Mouse (Mus musculus): ENCODE measurements around the gene Ganab.
"Not testable (repeated sequence)": the region's sequence is repeated elsewhere in the genome, so short reads cannot be mapped to it uniquely, and the experiment has no call there.

The Ganab gene

GRCm38 (mm10) chr19:8897865-8898495 lies at the start of gene Ganab:
Gene Ganab, plus strand, starts transcription at chr19:8898071.
- in situ Hi-C loops (cut with MboI; ENCODE audit: low sequenced_read_pairs), result no loop called here

GRCm38 (mm10) chr19:8848356-8848755 lies 49.5 kb upstream of the Ganab start:
- in situ Hi-C loops (cut with MboI; ENCODE audit: low sequenced_read_pairs), result loop anchor here (10.0 kb wide), 1 partner anchor 266 kb away; no protein-coding TSS in a partner anchor

- in situ Hi-C loops (cut with MboI; ENCODE audit: low sequenced_read_pairs), result no loop called here
Observed at GRCm38 (mm10) chr19:8850402-8850901, 47.4 kb upstream of the Ganab start, which contains the start of gene Lrrn4cl. Gene Lrrn4cl, plus strand, starts transcription at chr19:8850768.

GRCm38 (mm10) chr19:8851639-8852038 lies 46.2 kb upstream of the Ganab start:
- in situ Hi-C loops (cut with MboI; ENCODE audit: low sequenced_read_pairs), result no loop called here

GRCm38 (mm10) chr19:8852236-8852928 lies 45.5 kb upstream of the Ganab start:
- in situ Hi-C loops (cut with MboI; ENCODE audit: low sequenced_read_pairs), result no loop called here

DNA sequence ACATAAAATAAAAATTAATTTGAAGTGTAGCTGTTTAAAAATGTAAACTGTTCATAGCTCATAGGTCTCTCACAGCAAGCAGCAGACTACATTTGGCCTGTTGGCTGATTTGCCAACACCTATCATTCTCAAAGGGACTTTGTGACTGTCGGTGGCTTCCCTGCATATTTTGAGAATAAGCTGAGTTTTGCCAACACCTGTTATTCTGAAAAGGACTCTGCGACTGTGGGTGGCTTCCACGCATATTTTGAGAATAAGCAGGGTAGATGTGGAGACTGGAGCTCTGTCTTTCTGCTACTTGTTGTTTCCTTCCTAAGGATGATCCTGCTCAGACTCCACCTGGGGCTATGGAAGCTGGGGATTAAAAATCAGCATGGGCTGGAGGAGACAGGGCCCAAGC lies 44.8 kb upstream of the Ganab start:
- in situ Hi-C loops (cut with MboI; ENCODE audit: low sequenced_read_pairs), result no loop called here

DNA sequence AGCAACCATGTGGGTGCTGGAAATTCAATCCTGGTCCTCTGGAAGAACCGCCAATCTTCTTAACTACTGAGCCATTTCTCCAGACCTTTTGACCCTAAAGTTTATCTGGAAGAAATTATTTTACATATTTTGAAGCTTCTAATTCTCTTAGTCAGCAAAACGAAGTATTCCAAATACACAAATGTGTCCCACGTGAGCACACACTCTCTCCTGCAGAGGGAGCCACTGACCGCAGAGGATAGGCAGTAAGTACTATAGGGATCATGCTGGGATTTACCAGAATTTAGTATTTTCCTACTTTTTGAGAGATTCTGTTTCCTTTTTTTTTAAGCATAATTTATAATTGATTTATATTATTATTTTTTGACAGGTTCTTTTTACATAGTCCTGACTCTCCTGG lies 40.2 kb upstream of the Ganab start:
- in situ Hi-C loops (cut with MboI; ENCODE audit: low sequenced_read_pairs), result no loop called here

DNA sequence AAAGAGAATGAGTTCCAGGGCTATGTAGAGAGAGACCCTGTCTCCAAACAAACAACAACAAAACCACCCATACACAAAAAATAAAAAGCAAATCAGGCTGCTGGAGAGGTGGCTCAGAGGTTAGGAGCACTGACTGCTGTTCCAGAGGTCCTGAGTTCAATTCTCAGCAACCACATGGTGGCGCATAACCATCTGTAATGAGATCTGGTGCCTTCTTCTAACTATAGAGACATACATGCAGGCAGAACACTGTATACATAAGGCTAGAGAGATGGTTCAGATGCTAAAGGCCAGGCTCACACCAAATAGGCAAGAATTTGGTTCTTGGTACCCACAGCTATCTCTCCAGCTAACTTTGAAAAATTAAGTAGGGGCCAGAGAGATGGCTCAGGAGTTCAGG lies 38.9 kb upstream of the Ganab start:
- in situ Hi-C loops (cut with MboI; ENCODE audit: low sequenced_read_pairs), result no loop called here

- in situ Hi-C loops (cut with MboI; ENCODE audit: low sequenced_read_pairs), result no loop called here
Observed at GRCm38 (mm10) chr19:8864265-8864664, 33.6 kb upstream of the Ganab start.

DNA sequence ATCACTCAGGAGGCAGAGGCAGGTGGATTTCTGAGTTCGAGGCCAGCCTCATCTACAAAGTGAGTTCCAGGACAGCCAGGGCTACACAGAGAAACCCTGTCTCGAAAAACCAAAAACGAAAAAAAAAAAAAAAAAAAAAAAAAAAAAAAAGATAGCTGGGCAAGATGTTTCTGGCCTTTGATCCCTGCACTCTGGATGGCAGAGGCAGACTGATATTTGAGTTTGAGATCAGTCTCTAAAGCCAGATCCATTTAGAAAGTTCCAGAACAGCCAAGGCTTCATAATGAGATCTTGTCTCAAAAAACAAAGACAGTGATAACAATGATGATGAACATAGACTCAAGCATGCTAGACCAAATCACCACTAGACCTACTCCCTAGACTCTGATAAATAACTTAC lies 27.5 kb upstream of the Ganab start:
- in situ Hi-C loops (cut with MboI; ENCODE audit: low sequenced_read_pairs), result not testable (repeated sequence)

DNA sequence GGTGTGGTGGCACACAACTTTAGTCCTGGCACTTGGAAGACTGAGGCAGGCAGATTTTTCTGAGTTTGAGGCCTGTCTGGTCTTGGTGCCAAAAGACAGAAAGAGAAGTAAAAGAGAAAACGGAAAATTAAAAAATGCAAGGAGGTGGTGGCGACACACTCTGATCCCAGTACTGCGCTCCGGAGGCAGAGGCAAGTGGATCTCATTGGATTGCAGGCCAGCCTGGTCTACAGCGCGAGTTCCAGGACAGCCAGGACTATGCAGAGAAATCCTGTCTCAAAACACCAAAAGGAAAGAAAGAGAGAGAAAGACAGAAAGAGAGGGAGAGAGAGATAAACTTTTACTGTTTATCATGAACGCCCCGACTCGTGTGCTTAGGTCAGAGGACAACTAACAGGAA lies 27.0 kb upstream of the Ganab start:
- in situ Hi-C loops (cut with MboI; ENCODE audit: low sequenced_read_pairs), result no loop called here

DNA sequence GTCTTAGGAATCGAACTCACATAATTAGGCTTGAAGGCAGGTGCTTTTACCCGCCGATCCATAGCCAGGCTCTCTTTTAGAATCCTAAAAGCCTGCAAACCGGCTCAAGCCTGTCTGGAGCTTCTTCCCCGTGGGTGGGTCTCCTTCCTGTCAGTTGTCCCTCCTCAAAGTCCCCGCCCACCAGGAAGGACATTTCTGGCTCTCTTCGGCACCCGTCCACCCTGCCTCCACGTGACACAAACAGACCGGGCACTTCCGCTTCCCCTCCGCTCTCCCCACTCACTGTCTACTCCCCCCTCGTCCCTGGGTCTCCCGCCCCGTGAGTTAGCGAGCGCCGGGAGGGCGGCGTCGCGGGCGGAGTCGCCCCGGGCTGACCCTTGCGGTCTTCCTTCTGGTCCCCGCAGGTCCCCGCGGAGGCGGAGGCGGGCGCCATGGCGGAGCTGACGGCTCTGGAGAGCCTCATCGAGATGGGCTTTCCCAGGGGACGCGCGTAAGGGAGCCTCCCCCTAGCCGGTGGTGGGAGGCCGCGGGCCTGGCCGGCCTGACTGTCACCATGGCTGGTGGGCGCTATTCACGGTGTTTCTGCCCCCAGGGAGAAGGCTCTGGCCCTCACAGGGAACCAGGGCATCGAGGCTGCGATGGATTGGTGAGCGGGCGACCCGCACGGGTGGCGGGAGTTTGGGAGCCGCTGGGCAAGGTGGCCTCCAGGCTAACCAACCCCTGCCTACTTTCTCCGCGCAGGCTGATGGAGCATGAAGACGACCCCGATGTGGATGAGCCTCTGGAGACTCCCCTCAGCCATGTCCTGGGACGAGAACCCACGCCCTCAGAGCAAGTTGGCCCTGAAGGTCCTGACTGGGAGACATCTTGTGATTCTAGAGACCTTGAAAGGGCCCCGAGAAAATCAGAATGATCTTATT lies 26.3 kb upstream of the Ganab start, which contains the start of gene Ubxn1:
Ubxn1 (plus strand) TSS at position 230 of the 920 bp plus-strand sequence.
- in situ Hi-C loops (cut with MboI; ENCODE audit: low sequenced_read_pairs), result no loop called here

GRCm38 (mm10) chr19:8872266-8872840 lies 25.5 kb upstream of the Ganab start:
- in situ Hi-C loops (cut with MboI; ENCODE audit: low sequenced_read_pairs), result no loop called here

- in situ Hi-C loops (cut with MboI; ENCODE audit: low sequenced_read_pairs), result no loop called here
Observed at GRCm38 (mm10) chr19:8875031-8875430, 22.8 kb upstream of the Ganab start.

DNA sequence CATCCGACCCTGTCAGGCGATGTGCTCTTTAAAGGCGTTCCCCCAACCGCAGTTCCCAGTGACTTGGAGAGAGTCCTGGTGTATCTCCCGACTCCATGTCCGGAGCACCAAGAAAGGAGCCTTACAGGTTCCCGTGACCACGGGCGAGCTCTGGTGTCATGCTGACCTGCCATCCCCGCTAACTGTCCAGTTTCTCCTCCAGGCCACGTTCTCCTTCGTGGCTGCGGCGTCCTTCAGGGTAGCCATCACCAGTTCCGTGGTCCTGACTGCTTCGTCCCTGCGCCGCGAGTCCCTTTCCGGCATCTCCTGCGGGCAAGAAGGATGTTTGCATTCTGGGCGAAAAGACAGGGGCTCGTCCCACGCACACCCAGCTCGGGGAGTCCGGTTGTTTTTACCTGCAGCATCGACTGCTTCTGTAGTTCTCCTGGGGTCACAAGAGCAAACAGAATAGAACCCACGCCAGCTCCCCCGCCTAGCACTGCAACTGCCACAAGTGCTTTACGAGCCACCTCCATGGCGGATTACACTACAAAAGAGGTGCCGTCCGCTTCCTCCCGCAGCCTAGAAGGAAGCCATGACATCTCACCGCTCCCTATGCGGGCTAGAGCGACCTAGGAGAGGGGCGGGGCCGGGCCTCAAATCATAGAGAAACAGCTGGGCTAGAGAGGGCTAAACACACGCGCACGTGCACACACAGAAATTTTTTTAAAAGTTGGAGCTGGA lies 17.4 kb upstream of the Ganab start, which contains the start of gene Uqcc3:
Uqcc3 (minus strand) TSS at position 613 of the 723 bp plus-strand sequence.
- in situ Hi-C loops (cut with MboI; ENCODE audit: low sequenced_read_pairs), result no loop called here

DNA sequence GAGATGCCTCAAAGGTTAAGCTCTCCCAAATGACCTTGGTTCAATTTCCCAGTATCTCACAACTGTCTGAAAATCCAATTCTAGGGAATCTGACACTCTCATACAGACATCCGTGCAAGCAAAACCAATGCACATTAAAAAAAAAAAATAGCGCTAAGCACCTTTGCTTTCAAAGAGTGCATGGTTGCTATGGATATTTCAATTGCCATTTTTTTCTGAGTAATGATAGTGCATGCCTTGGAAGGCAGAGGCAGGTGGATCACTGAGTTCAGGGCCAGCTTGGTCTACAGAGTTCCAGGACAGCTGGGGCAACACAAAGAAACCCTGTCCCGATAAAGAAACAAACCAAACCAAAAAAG lies 16.9 kb upstream of the Ganab start:
- in situ Hi-C loops (cut with MboI; ENCODE audit: low sequenced_read_pairs), result no loop called here

- in situ Hi-C loops (cut with MboI; ENCODE audit: low sequenced_read_pairs), result no loop called here
Observed at GRCm38 (mm10) chr19:8883616-8884015, 14.3 kb upstream of the Ganab start, which contains the start of the genes Lbhd1 and Gm49403. Gene Lbhd1, plus strand, starts transcription at chr19:8883732. Gene Gm49403, plus strand, starts transcription at chr19:8883930.

DNA sequence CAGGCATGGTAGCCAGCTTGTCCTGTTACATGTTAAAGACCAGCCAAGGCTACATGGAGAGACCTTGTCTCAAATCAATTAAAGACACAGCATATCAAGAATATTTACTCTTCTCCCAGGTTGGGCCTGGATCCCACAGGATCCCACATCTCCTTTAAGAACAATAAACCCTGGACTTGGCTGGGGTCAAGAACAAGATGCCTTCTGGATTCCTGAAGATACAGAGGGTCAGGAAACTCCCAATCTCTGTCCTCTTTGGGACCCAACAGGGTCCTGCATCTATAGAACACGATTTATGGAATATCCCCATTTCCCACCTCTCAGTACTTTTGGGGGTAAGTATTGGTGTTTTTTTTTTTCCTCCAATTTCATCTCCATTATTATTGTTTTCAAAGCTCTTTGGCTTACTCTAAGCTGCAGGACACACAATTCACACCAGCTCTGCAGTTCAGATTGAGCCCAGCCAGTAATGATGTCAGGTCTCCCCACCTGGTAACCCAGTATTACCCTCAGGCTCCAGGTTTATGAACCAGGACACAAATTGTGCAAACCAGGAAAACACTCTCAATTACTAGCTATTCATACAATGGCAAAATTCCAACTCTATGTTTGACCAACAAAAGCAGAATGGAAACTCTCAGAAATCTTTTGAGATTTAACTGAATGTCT lies 10.8 kb upstream of the Ganab start:
- in situ Hi-C loops (cut with MboI; ENCODE audit: low sequenced_read_pairs), result no loop called here
